Mouse (Mus musculus) testis, adult 2 months (tissue): ENCODE measurements around the gene Ppp1ca. TPM values are rescaled to one million over a fixed set of nuclear protein-coding genes. Genes with fewer than 3 reads are reported as not detected.

ENCODE experiments used
- H3K27ac ChIP-seq: fragments of 200-500 bp; 2 replicates; pipeline ENCODE4 v1.5.1; 2012; ENCODE audit warnings: low read depth, low read length; ENCODE audit not compliant: control insufficient read depth, insufficient read depth
- H3K27me3 ChIP-seq: fragments of 200-500 bp; 2 replicates; pipeline ENCODE4 v1.6.1; 2012; ENCODE audit warnings: mild to moderate bottlenecking, low read length, moderate library complexity; ENCODE audit not compliant: control insufficient read depth, insufficient read depth
- H3K36me3 ChIP-seq: fragments of 200-500 bp; 2 replicates; pipeline ENCODE4 v1.6.1; 2012; ENCODE audit warnings: mild to moderate bottlenecking, low read length; ENCODE audit not compliant: control insufficient read depth, insufficient read depth
- H3K4me1 ChIP-seq: fragments of 200-500 bp; 2 replicates; pipeline ENCODE4 v1.6.1; 2012; ENCODE audit warnings: low read length; ENCODE audit not compliant: control insufficient read depth, insufficient read depth
- H3K4me3 ChIP-seq: fragments of 200-500 bp; 2 replicates; pipeline ENCODE4 v1.5.1; 2012; ENCODE audit warnings: low read depth, mild to moderate bottlenecking, low read length, moderate library complexity, mixed read lengths; ENCODE audit not compliant: control insufficient read depth
- CTCF ChIP-seq: fragments of 200-500 bp; IDR thresholded peaks from 2 replicates; pipeline ENCODE4 v1.5.1; 2012; ENCODE audit warnings: low read depth, mild to moderate bottlenecking, inconsistent platforms, low read length, moderate library complexity; ENCODE audit not compliant: control insufficient read depth, insufficient read depth, insufficient replicate concordance
- POLR2A ChIP-seq: fragments of 200-500 bp; IDR thresholded peaks from 2 replicates; pipeline ENCODE4 v1.6.1; 2012; ENCODE audit warnings: low read depth, mild to moderate bottlenecking, inconsistent platforms, low read length, moderate library complexity; ENCODE audit not compliant: control insufficient read depth
- polyA plus RNA-seq: library from polyadenylated mRNA; depleted of rRNA; stranded (reverse); fragments of >200 nt; gene quantifications from 2 replicates; pipeline ENCODE4 v1.2.3, GENCODE M21; 2012

The Ppp1ca gene
- polyA plus RNA-seq, 1 experiment = 48.8 TPM

DNA sequence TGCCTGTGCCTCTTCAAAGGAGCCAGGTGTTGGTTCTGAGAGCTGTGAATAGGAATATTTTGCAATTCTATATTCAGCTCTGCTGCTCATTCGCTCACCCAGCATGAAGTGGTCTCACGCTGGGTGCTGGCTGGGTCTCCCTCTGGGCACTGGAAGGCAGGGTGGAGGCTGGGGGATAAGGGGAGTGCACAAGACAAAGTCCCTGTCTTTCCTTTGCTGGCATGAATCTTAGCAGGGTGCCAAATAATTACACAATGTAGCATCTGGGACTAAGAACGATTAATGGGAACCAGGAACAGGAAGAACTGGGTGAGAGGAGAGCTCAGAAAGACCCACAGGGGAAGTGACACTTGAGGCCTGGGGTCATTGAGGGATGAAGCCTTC lies 44.9 kb upstream of the Ppp1ca start:
- no peaks in the 10 kb centered on the region for H3K36me3 ChIP-seq
- no peak for TF ChIP-seq POLR2A
- no peak for TF ChIP-seq CTCF
- no peak overlapping the region for H3K27ac ChIP-seq
- H3K4me1 ChIP-seq = peaks cover 17% of the 10 kb centered on the region
- no peak overlapping the region for H3K4me3 ChIP-seq
- no peaks in the 10 kb centered on the region for H3K27me3 ChIP-seq

DNA sequence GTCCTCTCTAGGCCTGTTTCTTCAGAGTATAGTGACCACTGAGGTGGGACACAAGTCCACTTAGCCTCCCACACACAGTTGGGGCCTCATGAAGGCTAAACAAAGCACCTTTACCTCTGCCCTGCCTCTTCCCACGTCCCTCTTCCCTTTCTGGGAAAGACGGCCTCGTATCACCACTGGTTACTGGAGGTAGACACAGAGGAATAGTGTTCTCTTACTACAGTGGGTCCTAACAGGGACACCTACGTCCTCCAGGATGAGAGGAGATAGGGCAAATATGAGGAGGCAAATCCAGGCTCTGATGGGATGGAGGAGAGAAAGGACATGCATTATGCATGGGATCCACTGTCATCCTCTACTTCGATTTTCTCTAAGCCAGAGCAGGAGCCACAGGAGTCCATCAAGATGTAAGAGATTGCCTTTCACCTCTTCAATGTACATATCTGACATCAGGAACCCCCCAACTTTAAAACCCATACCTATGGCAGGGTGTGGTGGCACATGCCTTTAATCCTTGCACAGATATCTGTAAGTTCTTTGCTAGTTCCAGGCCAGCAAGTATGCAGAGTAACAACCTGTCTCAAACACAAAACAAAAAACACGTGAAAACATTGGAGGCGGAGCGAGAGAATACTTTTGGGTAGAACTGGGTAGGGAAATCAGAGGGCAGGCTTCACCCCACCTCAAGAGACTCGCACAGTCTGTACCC lies 43.9 kb upstream of the Ppp1ca start:
- Histone ChIP-seq H3K4me3 (peak overlapping the region; percentile 85), H3K27ac (0 out of 2 replicates have a peak overlapping the region, but pooled peaks have one; percentile 9), H3K4me1 (peaks cover 17% of the 10 kb centered on the region), H3K27me3 (no peaks in the 10 kb centered on the region), H3K36me3 (no peaks in the 10 kb centered on the region)
- no peak for TF ChIP-seq POLR2A
- TF ChIP-seq CTCF = no peak

GRCm38 (mm10) chr19:4148491-4148806 lies 43.4 kb upstream of the Ppp1ca start, which contains the start of gene Coro1b:
Gene Coro1b, plus strand, starts transcription at chr19:4148619.
- no peaks in the 10 kb centered on the region for H3K27me3 ChIP-seq
- peaks cover 17% of the 10 kb centered on the region for H3K4me1 ChIP-seq
- 0 out of 2 replicates have a peak within 1 kb of the TSS, but pooled peaks have one; percentile 9 for H3K27ac ChIP-seq
- no peaks in the 10 kb centered on the region for H3K36me3 ChIP-seq
- no peak for TF ChIP-seq CTCF
- peak; percentile 68 for TF ChIP-seq POLR2A
- H3K4me3 ChIP-seq = peak within 1 kb of the TSS; percentile 85

DNA sequence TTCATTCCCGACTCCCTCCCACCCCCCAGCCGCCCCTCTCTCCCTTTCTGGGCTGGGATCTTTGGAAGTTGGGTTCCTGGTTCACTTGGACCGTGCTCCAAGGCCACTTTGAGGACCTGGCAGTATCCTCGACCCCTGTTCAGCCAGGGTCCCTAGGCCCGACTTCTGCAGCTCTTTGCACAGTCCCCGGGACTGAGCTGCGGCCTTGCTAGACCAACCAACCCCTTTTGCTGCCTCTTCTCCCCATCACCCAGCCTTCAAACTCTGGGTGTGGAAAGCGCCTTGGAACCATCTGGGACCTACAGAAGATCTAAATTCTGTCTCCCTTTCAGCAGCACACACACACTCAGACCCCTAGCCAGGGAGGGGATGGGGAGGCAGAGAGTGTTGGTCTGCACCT lies 43.0 kb upstream of the Ppp1ca start:
- Histone ChIP-seq H3K4me3 (peak overlapping the region; percentile 85), H3K4me1 (peaks cover 17% of the 10 kb centered on the region), H3K36me3 (no peaks in the 10 kb centered on the region), H3K27me3 (no peaks in the 10 kb centered on the region), H3K27ac (no peak overlapping the region)
- no peak for TF ChIP-seq CTCF
- TF ChIP-seq POLR2A = no peak

DNA sequence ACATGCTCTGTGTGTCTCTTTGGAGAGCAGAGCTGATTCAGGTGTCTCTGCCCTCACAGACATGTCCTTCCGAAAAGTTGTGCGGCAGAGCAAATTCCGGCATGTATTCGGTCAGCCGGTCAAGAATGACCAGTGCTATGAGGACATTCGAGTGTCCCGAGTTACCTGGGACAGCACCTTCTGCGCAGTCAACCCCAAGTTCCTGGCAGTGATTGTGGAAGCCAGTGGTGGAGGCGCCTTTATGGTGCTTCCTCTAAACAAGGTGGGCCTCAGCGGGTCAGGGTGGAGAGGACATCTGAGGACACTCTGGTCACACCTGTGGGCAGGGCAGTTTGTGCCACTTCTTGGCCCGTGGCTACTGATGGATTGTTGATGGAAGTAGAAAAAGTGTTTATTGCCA lies 42.6 kb upstream of the Ppp1ca start:
- Histone ChIP-seq H3K4me1 (peaks cover 17% of the 10 kb centered on the region), H3K27me3 (no peaks in the 10 kb centered on the region), H3K27ac (no peak overlapping the region), H3K36me3 (no peaks in the 10 kb centered on the region), H3K4me3 (peak overlapping the region; percentile 85; the same call in 1 of the 2 replicates)
- TF ChIP-seq CTCF (no peak), POLR2A (no peak)

DNA sequence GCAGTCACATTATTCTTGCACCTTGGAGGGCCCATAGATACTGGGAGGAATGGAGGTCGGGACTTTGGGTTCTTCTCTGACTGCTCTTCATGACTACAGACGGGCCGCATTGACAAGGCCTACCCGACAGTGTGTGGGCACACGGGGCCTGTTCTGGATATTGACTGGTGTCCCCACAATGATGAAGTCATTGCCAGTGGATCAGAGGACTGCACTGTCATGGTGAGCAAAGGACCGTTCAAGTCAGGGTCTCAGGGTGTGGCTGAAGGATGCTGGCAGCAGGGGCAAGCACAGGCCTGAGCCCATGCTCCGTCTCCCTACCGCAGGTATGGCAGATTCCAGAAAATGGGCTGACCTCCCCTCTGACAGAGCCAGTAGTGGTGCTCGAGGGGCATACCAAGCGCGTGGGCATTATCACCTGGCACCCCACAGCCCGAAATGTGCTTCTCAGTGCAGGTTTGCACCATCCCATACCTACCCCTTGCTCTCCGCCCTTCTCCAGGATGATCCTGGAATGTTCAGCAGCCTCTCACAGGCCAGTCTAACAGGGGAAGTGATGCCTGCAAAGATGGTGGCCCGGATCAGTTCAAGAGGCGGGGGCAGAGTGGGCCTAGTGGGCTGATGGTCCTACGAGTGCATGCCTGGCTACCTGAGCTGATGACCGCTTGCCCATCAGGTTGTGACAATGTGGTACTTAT lies 42.0 kb upstream of the Ppp1ca start:
- TF ChIP-seq POLR2A (no peak), CTCF (no peak)
- Histone ChIP-seq H3K4me1 (peaks cover 17% of the 10 kb centered on the region), H3K4me3 (no peak overlapping the region), H3K27me3 (no peaks in the 10 kb centered on the region), H3K27ac (peak overlapping the region; percentile 19; the same call in 1 of the 2 replicates), H3K36me3 (no peaks in the 10 kb centered on the region)

DNA sequence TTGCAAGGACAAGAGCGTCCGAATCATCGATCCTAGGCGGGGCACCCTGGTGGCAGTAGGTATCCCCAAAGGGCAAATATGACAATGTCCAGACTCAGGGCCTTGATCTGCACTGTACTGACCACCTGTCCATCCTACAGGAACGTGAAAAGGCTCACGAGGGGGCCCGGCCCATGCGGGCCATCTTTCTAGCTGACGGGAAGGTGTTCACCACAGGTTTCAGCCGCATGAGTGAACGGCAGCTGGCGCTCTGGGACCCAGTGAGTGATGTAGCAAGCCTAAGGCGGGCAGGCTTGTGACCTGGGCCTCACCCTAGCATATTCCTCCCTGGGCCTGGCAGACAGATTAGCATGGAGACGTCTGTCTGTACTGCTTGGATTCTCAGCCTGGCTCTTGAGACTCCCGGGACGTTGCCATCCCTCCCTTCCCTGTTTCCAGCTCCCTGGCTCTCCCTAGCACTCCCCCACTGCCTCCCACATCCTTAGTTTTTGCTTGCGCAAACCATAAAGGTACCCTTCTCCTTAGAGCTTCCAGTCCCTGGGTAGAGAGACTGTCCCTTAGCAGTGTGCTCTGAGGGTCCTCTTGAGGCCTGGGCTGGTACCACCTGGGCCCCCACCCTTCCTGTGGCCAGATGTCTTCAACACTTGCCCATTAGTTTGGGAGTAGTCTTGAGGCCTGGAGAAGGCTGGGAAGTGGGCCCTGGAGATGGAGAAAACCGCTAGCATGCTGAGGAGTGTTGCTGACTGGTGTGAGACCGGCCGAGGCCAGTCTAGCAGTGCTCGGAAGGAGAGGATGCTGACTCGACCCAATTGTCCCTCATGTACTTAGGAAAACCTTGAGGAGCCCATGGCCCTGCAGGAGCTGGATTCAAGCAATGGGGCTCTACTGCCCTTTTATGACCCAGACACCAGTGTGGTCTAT lies 41.0 kb upstream of the Ppp1ca start:
- no peaks in the 10 kb centered on the region for H3K27me3 ChIP-seq
- no peak for TF ChIP-seq CTCF
- no peak for TF ChIP-seq POLR2A
- H3K4me1 ChIP-seq = peaks cover 17% of the 10 kb centered on the region
- peak overlapping the region; percentile 19; the same call in 1 of the 2 replicates for H3K27ac ChIP-seq
- no peak overlapping the region for H3K4me3 ChIP-seq
- no peaks in the 10 kb centered on the region for H3K36me3 ChIP-seq
